Mouse (Mus musculus) lung, postnatal 0 days (tissue): ENCODE data around the gene Pou6f2.

Experiments
- CTCF ChIP-seq: IDR thresholded peaks from 2 replicates; pipeline ENCODE4 v1.5.1; 2016; ENCODE audit warnings: antibody characterized with exemption, mild to moderate bottlenecking
- EP300 ChIP-seq: IDR thresholded peaks from 2 replicates; pipeline ENCODE4 v1.6.1; 2016; ENCODE audit warnings: antibody characterized with exemption, mild to moderate bottlenecking, control low read depth

DNA sequence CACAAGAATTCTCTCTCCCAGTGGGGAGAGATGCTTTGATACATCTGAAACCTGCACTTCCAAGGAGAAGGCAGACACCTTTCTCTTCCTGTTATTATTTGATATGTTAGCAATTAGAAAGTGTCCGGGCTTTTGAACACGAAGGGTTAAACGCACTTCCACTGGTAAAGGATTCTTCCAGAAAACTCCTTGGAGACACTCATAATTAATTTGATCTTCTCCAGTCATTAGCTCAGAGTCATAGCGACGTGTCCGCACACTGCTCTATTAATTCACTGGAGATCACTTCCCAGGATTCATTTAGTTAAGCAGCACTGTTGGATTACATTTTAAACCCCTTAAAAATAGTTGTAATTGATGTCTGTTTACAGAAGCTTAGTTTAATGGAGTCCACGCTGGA, 88.5 kb downstream of the Pou6f2 start:
- TF ChIP-seq CTCF = no peak
- TF ChIP-seq EP300 = no peak
